Mouse (Mus musculus) gastrocnemius, adult 2 months (tissue): ENCODE measurements around the gene Tuba3a. TPM values are rescaled to one million over a fixed set of nuclear protein-coding genes. Genes with fewer than 3 reads are reported as not detected.

Experiments
- DNase-seq: peaks from one replicate; pipeline ENCODE4 v3.0.0; 2022
- H3K27ac ChIP-seq: fragments of 200-600 bp; 2 replicates; pipeline ENCODE4 v1.8.1; 2022; ENCODE audit warnings: mild to moderate bottlenecking
- H3K4me3 ChIP-seq: fragments of 200-600 bp; 2 replicates; pipeline ENCODE4 v1.8.1; 2022; ENCODE audit warnings: mild to moderate bottlenecking, moderate library complexity
- CTCF ChIP-seq: fragments of 200-600 bp; IDR thresholded peaks from 2 replicates; pipeline ENCODE4 v1.8.1; 2022; ENCODE audit warnings: antibody characterized with exemption, mild to moderate bottlenecking, moderate library complexity
- intact Hi-C: fragments of 180-260 bp; cut with DNase I; formaldehyde crosslinking; loops from one replicate; pipeline ENCODE4 v1.15.1; 2025
- microRNA-seq: library from miRNA; unstranded; fragments of <30 nt; microRNA quantifications from one replicate; pipeline ENCODE4 v1.2.0, GENCODE M21; 2021
- total RNA-seq, 2 experiments: library from RNA; stranded (reverse); gene quantifications; 2 replicates each; pipeline ENCODE4 v1.2.3; 2021

Gene Tuba3a
- total RNA-seq, 2 experiments from 2014 or later, result not detected

- DNase-seq, result no peak
- intact Hi-C loops, result loop anchor here (5.0 kb wide), 1 partner anchor 85 kb away; the partner anchor contains the start of gene Iffo1
- H3K27ac ChIP-seq, result peak overlapping the region; percentile 93; the same call in 1 of the 2 replicates
- no peak for TF ChIP-seq CTCF
- peak overlapping the region; percentile 89 for H3K4me3 ChIP-seq
Measured at GRCm38 (mm10) chr6:125232516-125232915, 53.3 kb downstream of the Tuba3a start.

- Histone ChIP-seq H3K4me3 (peak overlapping the region; percentile 89), H3K27ac (peak overlapping the region; percentile 93)
- intact Hi-C loops, result loop anchor here (5.0 kb wide), 1 partner anchor 85 kb away; the partner anchor contains the start of gene Iffo1
- DNase-seq, result no peak
- no peak for TF ChIP-seq CTCF
Measured at GRCm38 (mm10) chr6:125232045-125232437, 53.8 kb downstream of the Tuba3a start.

GRCm38 (mm10) chr6:125231117-125232044 is 54.5 kb downstream of the Tuba3a start, which contains the start of gene Tapbpl:
Tapbpl (minus strand) TSS chr6:125231860.
- H3K27ac ChIP-seq, result peak within 1 kb of the TSS; percentile 93
- TF ChIP-seq CTCF, result no peak
- peak within 1 kb of the TSS; percentile 89 for H3K4me3 ChIP-seq
- DNase-seq, result peak; percentile 70
- intact Hi-C loops, result loop anchor here (5.0 kb wide), 1 partner anchor 84 kb away; the partner anchor contains the start of gene Iffo1

- DNase-seq, result no peak
- peak overlapping the region; percentile 89 for H3K4me3 ChIP-seq
- peak overlapping the region; percentile 93 for H3K27ac ChIP-seq
- intact Hi-C loops, result loop anchor here (5.0 kb wide), 1 partner anchor 83 kb away; the partner anchor contains the start of gene Iffo1
- TF ChIP-seq CTCF, result no peak
Measured at GRCm38 (mm10) chr6:125230571-125230970, 55.3 kb downstream of the Tuba3a start.

Small RNAs within 50 kb of the gene (microRNA-seq; reads per million reads assigned to microRNA genes)
- not detected for gene Mir8113

Other genes starting within 250 kb of the Tuba3a start
- 10 to 100 TPM; 26.8 to 28.3 TPM for gene Ing4, start 246.3 kb downstream of the Tuba3a start, total RNA-seq
- 1 to 10 TPM; 2.4 to 4.5 TPM for gene Acrbp, start 236.4 kb downstream of the Tuba3a start, total RNA-seq
- gene Lpar5, start 218.1 kb downstream of the Tuba3a start, total RNA-seq, result not detected
- gene Chd4, start 190.1 kb downstream of the Tuba3a start, total RNA-seq, result 10 to 100 TPM; 68.8 to 71.2 TPM
- gene Nop2, start 154.1 kb downstream of the Tuba3a start, total RNA-seq, result 10 to 100 TPM; 17.9 to 18.1 TPM
- gene Iffo1, start 140.8 kb downstream of the Tuba3a start, total RNA-seq, result 1 to 10 TPM; 7.8 to 9.4 TPM
- over 10,000 TPM in 1 of 2 experiments, 1,000 to 10,000 TPM in 1; 9,742 to 11,894 TPM for gene Gapdh, start 119.6 kb downstream of the Tuba3a start, total RNA-seq
- gene Ncapd2, start 94.3 kb downstream of the Tuba3a start, total RNA-seq, result 1 to 10 TPM; 6.5 to 9.8 TPM
- gene Mrpl51, start 94.2 kb downstream of the Tuba3a start, total RNA-seq, result 100 to 1,000 TPM; 214 to 262 TPM
- 10 to 100 TPM; 14.3 to 16.0 TPM for gene Vamp1, start 70.5 kb downstream of the Tuba3a start, total RNA-seq
- gene Tapbpl, start 54.2 kb downstream of the Tuba3a start, total RNA-seq, result 1 to 10 TPM; 2.4 to 2.6 TPM
- gene Cd27, start 49.0 kb downstream of the Tuba3a start, total RNA-seq, result under 1 TPM; 0.31 to 0.64 TPM
- gene Ltbr, start 27.8 kb upstream of the Tuba3a start, total RNA-seq, result 10 to 100 TPM; 20.3 to 21.2 TPM
- under 1 TPM; 0.10 to 0.14 TPM for gene Scnn1a, start 34.6 kb upstream of the Tuba3a start, total RNA-seq
- 10 to 100 TPM; 25.8 to 26.2 TPM for gene Tnfrsf1a, start 63.3 kb upstream of the Tuba3a start, total RNA-seq
- gene Plekhg6, start 94.8 kb upstream of the Tuba3a start, total RNA-seq, result not detected
- gene Cd9, start 208.7 kb upstream of the Tuba3a start, total RNA-seq, result 10 to 100 TPM; 19.1 to 30.7 TPM